Comparison of ENCODE assay signal across 9 mouse cellular contexts in genomic region chr5:89221658-89222057, GRCm38 (mm10).
DNase-seq lines count a peak whose midpoint lies in the region; ATAC-seq and TF ChIP-seq lines count a peak whose summit lies in the region.
"Had no signal": no experiment of that assay in that cellular context is flagged by ENCODE, and none has a peak within 500 bp of the region (broad histone marks: within the 10 kb centered on the region; RNA-seq: fewer than 3 reads in every experiment).

No protein-coding gene starts in this region.

- no peaks in the 10 kb centered on the region for H3K9me3 ChIP-seq in lung, embryonic 14.5 days (ENCODE audit: low read depth, low read length)
- H3K9me3 ChIP-seq: heart, embryonic 13.5 days had no signal

- H3K36me3 ChIP-seq in lung, embryonic 14.5 days (ENCODE audit: insufficient read depth) = no peaks in the 10 kb centered on the region

- H3K9ac ChIP-seq in lung, embryonic 14.5 days = no peak overlapping the region
- H3K9ac ChIP-seq: heart, embryonic 13.5 days had no signal

- H3K27me3 ChIP-seq in lung, embryonic 14.5 days (ENCODE audit: insufficient read depth, low read length) = no peaks in the 10 kb centered on the region
- H3K27me3 ChIP-seq: heart, embryonic 13.5 days had no signal

- no peaks in the 10 kb centered on the region for H3K4me1 ChIP-seq in lung, embryonic 14.5 days (ENCODE audit: insufficient read depth)
- H3K4me1 ChIP-seq: heart, embryonic 13.5 days had no signal

- H3K4me2 ChIP-seq in lung, embryonic 14.5 days = no peak overlapping the region
- H3K4me2 ChIP-seq: heart, embryonic 13.5 days had no signal

- WGBS in lung, embryonic 14.5 days = 40% methylated on average over 1 of the region's 1 CpGs

- no peak overlapping the region for H3K27ac ChIP-seq in lung, embryonic 14.5 days (ENCODE audit: low read depth)
- H3K27ac ChIP-seq: heart, embryonic 13.5 days had no signal

- TF ChIP-seq CTCF in lung, embryonic 14.5 days (IDR thresholded peaks at IDR 0.05; ENCODE audit: low read depth) = peak; percentile 85

- ATAC-seq in lung, embryonic 14.5 days (ENCODE audit: insufficient read depth) = 0 out of 2 replicates have a peak, but pooled peaks have one; percentile 71

- DNase-seq in frontal cortex, postnatal 10 days (ENCODE audit: low spot score in 2 of 2) = peak; percentile 10 to 20
- DNase-seq in frontal cortex, postnatal 25 days (ENCODE audit: low spot score in 2 of 2) = no peak
- peak; percentile 73 for DNase-seq in lung, embryonic 14.5 days
- no peak for DNase-seq in lung, postnatal 25 days (ENCODE audit: low spot score)
- peak; percentile 19 for DNase-seq in embryo, embryonic 11.5 days (ENCODE audit: low read depth, low spot score)
- peak; percentile 12 to 41 for DNase-seq in layer of hippocampus, postnatal 14 days (ENCODE audit: low spot score in 2 of 2)
- DNase-seq in retina, embryonic 14.5 days (ENCODE audit: low spot score) = peak; percentile 66
- DNase-seq in yolk sac, embryonic 10.5 days (ENCODE audit: low spot score) = no peak

- no peak overlapping the region for H3K4me3 ChIP-seq in lung, embryonic 14.5 days (ENCODE audit: low read depth, low read length)
- H3K4me3 ChIP-seq: heart, embryonic 13.5 days had no signal

Comparison
In these comparisons a context has a peak if more than half of its experiments do, and no peak if none do; other contexts are left out.
1. DNase-seq: peak in frontal cortex, postnatal 10 days (2 of 2), lung, embryonic 14.5 days (single experiment), embryo, embryonic 11.5 days (single experiment), layer of hippocampus, postnatal 14 days (2 of 2) and retina, embryonic 14.5 days (single experiment); none in frontal cortex, postnatal 25 days (0 of 2), lung, postnatal 25 days (single experiment) and yolk sac, embryonic 10.5 days (single experiment).